Mouse (Mus musculus) layer of hippocampus, postnatal 14 days (tissue): Measurements from ENCODE around the gene Eapp. TPM values are rescaled to one million over a fixed set of nuclear protein-coding genes. Genes with fewer than 3 reads are reported as not detected.
"Not testable (repeated sequence)": the region's sequence is repeated elsewhere in the genome, so short reads cannot be mapped to it uniquely, and the experiment has no call there.

ENCODE experiments used
- DNase-seq, 2 experiments: peaks; one replicate each; pipeline ENCODE4 v3.0.0; 2021 to 2022; ENCODE audit warnings: low spot score in 2 of 2, mixed read lengths in 1 of 2
- long read RNA-seq, 2 experiments: library from polyadenylated mRNA; stranded (forward); transcript quantifications; one replicate each; pipeline ENCODE4 v2.0.0; 2021
- total RNA-seq, 2 experiments: library from RNA; stranded (reverse); gene quantifications; 2 replicates each; pipeline ENCODE4 v1.2.3; 2021

The Eapp gene
- total RNA-seq, result 10 to 100 TPM; 39.2 to 40.1 TPM
- long read RNA-seq, experiment 1, full-length matches to known transcripts, result 29 of 47 reads
- long read RNA-seq, experiment 1, partial matches to known transcripts, result 10 of 47 reads
- long read RNA-seq, experiment 1, other reads (novel, unspliced or antisense), result 8 of 47 reads
- long read RNA-seq, experiment 2, full-length matches to known transcripts, result 40 of 83 reads
- long read RNA-seq, experiment 2, partial matches to known transcripts, result 1 of 83 reads
- long read RNA-seq, experiment 2, other reads (novel, unspliced or antisense), result 42 of 83 reads

GRCm38 (mm10) chr12:54695511-54696241 is at the start of gene Eapp:
Eapp (minus strand) TSS chr12:54695897.
- peak; percentile 96 to 97 for DNase-seq

GRCm38 (mm10) chr12:54738661-54739243 is 43.1 kb upstream of the Eapp start:
- peak in 1 of 2 experiments; percentile 24 for DNase-seq

- DNase-seq, result not testable (repeated sequence)
Measured at GRCm38 (mm10) chr12:54737891-54738660, 42.4 kb upstream of the Eapp start.

- not testable (repeated sequence) for DNase-seq
Measured at GRCm38 (mm10) chr12:54734307-54735131, 38.8 kb upstream of the Eapp start.

- not testable (repeated sequence) for DNase-seq
Measured at GRCm38 (mm10) chr12:54729140-54730059, 33.7 kb upstream of the Eapp start.

GRCm38 (mm10) chr12:54718871-54719786 is 23.4 kb upstream of the Eapp start:
- not testable (repeated sequence) for DNase-seq

GRCm38 (mm10) chr12:54717516-54717915 is 21.8 kb upstream of the Eapp start:
- not testable (repeated sequence) for DNase-seq

GRCm38 (mm10) chr12:54713822-54714626 is 18.3 kb upstream of the Eapp start:
- DNase-seq, result peak in 1 of 2 experiments; percentile 50

- DNase-seq, result peak; percentile 57 to 64
Measured at GRCm38 (mm10) chr12:54710494-54710879, 14.8 kb upstream of the Eapp start.

GRCm38 (mm10) chr12:54709691-54710493 is 14.2 kb upstream of the Eapp start:
- not testable (repeated sequence) for DNase-seq

- no peak for DNase-seq
Measured at GRCm38 (mm10) chr12:54699394-54699793, 3.7 kb upstream of the Eapp start.

- DNase-seq, result no peak
Measured at GRCm38 (mm10) chr12:54697791-54698250, 2.1 kb upstream of the Eapp start.

- peak in 1 of 2 experiments; percentile 54 for DNase-seq
Measured at GRCm38 (mm10) chr12:54697003-54697597, 1.4 kb upstream of the Eapp start.

GRCm38 (mm10) chr12:54696242-54697002 is 725 bp upstream of the Eapp start:
- peak; percentile 93 to 97 for DNase-seq

- DNase-seq, result no peak
Measured at GRCm38 (mm10) chr12:54694847-54695510, 718 bp downstream of the Eapp start.
